Mouse (Mus musculus) forebrain, embryonic 15.5 days (tissue): ENCODE results near the gene P2ry12. TPM values are rescaled to one million over a fixed set of nuclear protein-coding genes. Genes with fewer than 3 reads are reported as not detected.

Experiments
- ATAC-seq: fragments of 200-750 bp; cut with Nextera tagmentation; replicated peaks from 2 replicates; pipeline ENCODE4 v1.8.0; 2017; ENCODE audit warnings: mild to moderate bottlenecking, moderate TSS enrichment, moderate library complexity
- H3K27ac ChIP-seq: fragments of 300-500 bp; sonication (generic); replicated peaks from 2 replicates; pipeline ENCODE4 v1.5.1; 2015; ENCODE audit warnings: mild to moderate bottlenecking, inconsistent platforms
- H3K27me3 ChIP-seq: fragments of 300-500 bp; sonication (generic); 2 replicates; pipeline ENCODE4 v1.6.1; 2015; ENCODE audit warnings: inconsistent platforms
- H3K36me3 ChIP-seq: fragments of 300-500 bp; sonication (generic); 2 replicates; pipeline ENCODE4 v1.6.1; 2015; ENCODE audit warnings: mild to moderate bottlenecking, inconsistent platforms
- H3K4me1 ChIP-seq: fragments of 300-500 bp; sonication (generic); 2 replicates; pipeline ENCODE4 v1.6.1; 2015; ENCODE audit warnings: inconsistent platforms
- H3K4me2 ChIP-seq: fragments of 300-500 bp; sonication (generic); replicated peaks from 2 replicates; pipeline ENCODE4 v1.6.1; 2015; ENCODE audit warnings: mild to moderate bottlenecking, inconsistent platforms
- H3K4me3 ChIP-seq: fragments of 300-500 bp; sonication (generic); 2 replicates; pipeline ENCODE4 v1.5.1; 2015; ENCODE audit warnings: mild to moderate bottlenecking, inconsistent platforms
- H3K9ac ChIP-seq: fragments of 300-500 bp; sonication (generic); replicated peaks from 2 replicates; pipeline ENCODE4 v1.6.1; 2015; ENCODE audit warnings: mild to moderate bottlenecking, inconsistent platforms
- H3K9me3 ChIP-seq: fragments of 300-500 bp; sonication (generic); 2 replicates; pipeline ENCODE4 v1.6.1; 2016; ENCODE audit warnings: inconsistent platforms
- WGBS: fragments of 180-500 bp; shearing (Covaris S2); methylation state at CpG from one replicate; pipeline ENCODE4 v1.1.7; 2015; ENCODE audit warnings: mixed read lengths; 5-methylcytosine and 5-hydroxymethylcytosine counted together
- polyA plus RNA-seq: library from polyadenylated mRNA; unstranded; fragments of >200 nt; fragmentation: Nextera tagmentation; extraction: Ambion mirVana; gene quantifications from 2 replicates; pipeline ENCODE4 v1.2.1, GENCODE M21; 2015

Gene P2ry12
- polyA plus RNA-seq, 1 experiment from 2014 or later: 10.6 TPM

DNA sequence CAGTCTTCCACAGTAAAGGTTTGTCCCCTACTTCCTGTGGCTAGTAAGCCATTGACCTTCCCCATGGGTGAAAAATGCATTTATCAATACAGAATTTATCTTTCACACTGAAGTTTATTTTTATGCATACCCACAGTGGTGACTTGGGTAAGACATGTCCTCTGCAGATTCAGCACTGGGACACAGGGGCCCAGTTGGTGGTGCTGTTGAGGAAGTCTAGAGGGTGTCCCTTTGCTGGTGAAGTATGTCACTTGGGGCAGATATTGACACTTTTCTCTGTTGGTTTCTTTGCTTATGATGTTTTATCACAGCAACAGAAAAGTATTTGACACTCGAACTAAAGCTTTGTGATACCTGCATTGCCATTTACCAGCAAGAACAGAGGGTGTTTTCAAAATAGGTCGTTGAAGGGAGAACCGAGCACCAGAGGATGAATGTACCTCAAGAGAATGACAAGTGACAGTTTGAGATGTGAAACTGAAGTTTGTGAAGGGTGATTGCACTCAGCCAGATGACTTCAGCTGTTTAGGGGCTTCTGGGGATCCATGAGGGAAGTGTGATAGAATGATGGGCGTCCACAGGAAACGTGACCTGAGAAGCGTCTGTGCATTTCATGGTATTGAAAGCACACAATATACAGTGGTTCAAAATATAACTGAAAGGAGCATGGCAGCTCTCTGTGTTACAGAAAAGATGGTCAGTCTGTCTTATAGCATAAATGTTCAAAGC, 88.1 kb downstream of the P2ry12 start:
- ATAC-seq: no peak
- Histone ChIP-seq H3K4me1 (no peaks in the 10 kb centered on the region), H3K27me3 (no peaks in the 10 kb centered on the region), H3K9me3 (no peaks in the 10 kb centered on the region), H3K4me2 (no peak overlapping the region), H3K4me3 (no peak overlapping the region), H3K9ac (no peak overlapping the region), H3K36me3 (no peaks in the 10 kb centered on the region), H3K27ac (no peak overlapping the region)
- 82% methylated on average over 6 of the region's 6 CpGs for WGBS

DNA sequence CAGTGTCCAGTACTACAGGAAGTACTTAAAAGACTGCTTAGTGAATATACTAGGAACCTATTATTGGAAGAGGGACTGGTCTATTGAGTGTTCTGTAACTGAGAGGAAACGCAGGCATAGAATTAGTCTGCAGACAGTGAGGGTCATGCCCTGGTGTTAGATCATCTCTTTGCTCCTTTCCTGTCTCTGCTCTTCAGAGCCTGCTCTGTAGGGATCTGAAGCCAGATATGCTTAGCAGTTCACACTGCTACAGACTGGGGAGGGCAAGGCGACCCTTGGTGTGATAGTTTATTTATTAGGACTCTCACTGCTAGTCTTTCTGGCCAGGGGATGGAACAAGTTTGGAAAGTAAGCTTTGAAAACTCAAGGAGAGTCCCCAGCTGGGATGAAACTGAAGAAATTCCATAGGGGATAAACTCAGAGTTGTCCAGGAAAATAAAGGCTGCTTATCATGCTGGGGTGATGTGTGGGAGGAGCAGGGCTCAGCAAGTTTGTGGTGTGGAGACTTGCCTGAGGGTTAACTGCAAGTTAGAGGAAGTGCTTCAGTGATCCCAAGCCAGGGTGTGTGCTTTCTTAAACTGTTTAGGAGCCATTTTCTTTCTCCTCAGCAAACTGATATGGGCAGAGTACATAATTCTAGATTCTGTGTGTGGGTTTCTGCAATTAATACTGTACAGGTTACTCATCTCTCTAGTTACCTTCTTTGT, 92.6 kb downstream of the P2ry12 start:
- Histone ChIP-seq H3K9me3 (no peaks in the 10 kb centered on the region), H3K27ac (no peak overlapping the region), H3K9ac (no peak overlapping the region), H3K4me3 (no peak overlapping the region), H3K27me3 (no peaks in the 10 kb centered on the region), H3K4me2 (no peak overlapping the region), H3K4me1 (no peaks in the 10 kb centered on the region), H3K36me3 (no peaks in the 10 kb centered on the region)
- 85% methylated on average over 2 of the region's 2 CpGs for WGBS
- ATAC-seq: no peak

DNA sequence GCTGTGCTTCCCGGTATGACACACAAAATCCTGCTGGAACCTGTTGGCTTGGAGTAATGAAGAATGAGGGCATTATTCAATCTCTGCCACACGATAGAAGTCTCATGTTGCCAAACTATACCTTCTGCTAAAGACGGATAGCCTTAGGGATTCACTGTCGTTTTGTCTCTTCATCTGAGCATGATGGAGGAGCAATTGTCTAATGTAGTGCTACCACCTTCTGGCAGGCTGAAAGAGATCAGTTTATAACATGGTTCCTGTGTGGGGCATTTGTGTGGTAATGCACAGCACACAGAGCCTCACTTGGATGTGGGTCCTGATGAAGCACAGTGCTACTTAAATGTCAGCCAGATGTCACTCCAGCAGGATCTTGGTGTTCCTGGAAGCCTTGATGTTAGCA, 93.5 kb downstream of the P2ry12 start:
- H3K9ac ChIP-seq: no peak overlapping the region
- no peaks in the 10 kb centered on the region for H3K9me3 ChIP-seq
- H3K36me3 ChIP-seq: no peaks in the 10 kb centered on the region
- H3K4me1 ChIP-seq: no peaks in the 10 kb centered on the region
- no peak overlapping the region for H3K4me3 ChIP-seq
- H3K27ac ChIP-seq: no peak overlapping the region
- ATAC-seq: no peak
- H3K4me2 ChIP-seq: no peak overlapping the region
- 85% methylated on average over 4 of the region's 4 CpGs for WGBS
- no peaks in the 10 kb centered on the region for H3K27me3 ChIP-seq

DNA sequence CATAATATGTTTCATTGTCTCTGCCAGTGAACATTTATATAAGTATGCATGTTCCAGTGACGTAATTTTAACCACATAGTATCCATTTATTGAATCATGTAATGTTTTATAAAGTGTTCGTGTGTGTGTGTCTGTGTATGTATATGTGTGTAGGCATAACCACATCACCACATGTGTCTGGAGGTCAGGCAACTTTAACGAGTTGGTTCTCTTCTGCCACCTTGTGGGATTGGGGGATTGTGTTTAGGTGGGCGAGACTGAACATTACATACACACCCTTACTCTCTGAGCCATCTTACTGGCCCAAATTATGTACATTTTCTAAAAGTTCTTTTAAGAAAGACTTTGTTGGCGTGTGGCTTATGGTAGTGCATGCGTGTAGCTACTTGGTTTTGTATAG, 94.2 kb downstream of the P2ry12 start:
- H3K9ac ChIP-seq: no peak overlapping the region
- no peaks in the 10 kb centered on the region for H3K27me3 ChIP-seq
- no peak for ATAC-seq
- H3K4me1 ChIP-seq: no peaks in the 10 kb centered on the region
- H3K9me3 ChIP-seq: no peaks in the 10 kb centered on the region
- no peaks in the 10 kb centered on the region for H3K36me3 ChIP-seq
- no peak overlapping the region for H3K4me3 ChIP-seq
- H3K4me2 ChIP-seq: no peak overlapping the region
- no peak overlapping the region for H3K27ac ChIP-seq
- WGBS: 94% methylated on average over 6 of the region's 6 CpGs

DNA sequence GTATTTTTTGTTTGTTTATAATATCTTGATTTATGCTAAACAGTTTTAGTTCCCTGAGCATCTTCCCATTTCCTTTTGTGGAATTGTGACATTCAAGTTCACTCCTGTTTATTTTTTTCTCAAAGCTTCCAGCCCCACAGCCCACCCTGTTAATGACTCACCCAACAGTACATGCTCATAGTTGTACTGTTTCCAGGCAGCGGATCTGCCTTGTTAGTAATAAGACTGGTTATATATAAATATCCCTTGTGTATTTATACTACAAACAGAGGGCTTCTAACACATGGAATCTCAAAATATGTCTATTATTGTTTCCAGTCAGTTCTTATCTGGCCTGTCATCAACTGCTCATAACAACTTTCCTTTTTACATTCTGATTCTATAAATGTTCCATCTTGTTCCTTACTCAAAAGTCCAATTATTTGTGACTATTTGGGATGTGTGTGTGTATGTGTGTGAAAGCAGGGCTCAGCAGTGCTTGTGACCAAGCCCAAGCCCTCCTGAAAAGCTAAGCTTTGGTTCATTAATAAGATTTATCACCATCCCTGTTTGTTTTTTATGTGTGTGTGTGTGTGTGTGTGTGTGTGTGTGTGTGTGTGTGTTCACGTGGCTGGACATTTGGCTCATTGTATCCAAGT, 95.1 kb downstream of the P2ry12 start:
- H3K9ac ChIP-seq: no peak overlapping the region
- no peak overlapping the region for H3K4me3 ChIP-seq
- H3K27me3 ChIP-seq: no peaks in the 10 kb centered on the region
- no peak overlapping the region for H3K27ac ChIP-seq
- H3K9me3 ChIP-seq: no peaks in the 10 kb centered on the region
- WGBS: 95% methylated on average over 2 of the region's 2 CpGs
- no peaks in the 10 kb centered on the region for H3K36me3 ChIP-seq
- no peaks in the 10 kb centered on the region for H3K4me1 ChIP-seq
- ATAC-seq: no peak
- no peak overlapping the region for H3K4me2 ChIP-seq

Other genes starting within 250 kb of the P2ry12 start
- gene Gpr171, start 161.1 kb downstream of the P2ry12 start, polyA plus RNA-seq: 0.96 and 1.0 TPM in 2 replicates
- gene P2ry14, start 109.3 kb downstream of the P2ry12 start, polyA plus RNA-seq: 3.0 and 3.5 TPM in 2 replicates
- 0.15 TPM in 1 of 2 replicates, not detected in the other for gene Gpr87, start 67.8 kb downstream of the P2ry12 start, polyA plus RNA-seq
- 1.5 and 1.7 TPM in 2 replicates for gene P2ry13, start 52.0 kb downstream of the P2ry12 start, polyA plus RNA-seq
- 1.9 and 2.4 TPM in 2 replicates for gene Igsf10, start 81.5 kb upstream of the P2ry12 start, polyA plus RNA-seq